Mouse (Mus musculus) erythroblast, embryonic 14.5 days (primary cell): ENCODE data around the gene Klhl7.

Experiments used
- GATA1 ChIP-seq: IDR thresholded peaks from 2 replicates; pipeline ENCODE4 v1.6.1; 2012; ENCODE audit warnings: low read length, inconsistent platforms, mixed read lengths
- TAL1 ChIP-seq: IDR thresholded peaks from 3 replicates; pipeline ENCODE4 v1.6.1; 2012; ENCODE audit warnings: low read length, inconsistent platforms, mixed read lengths

DNA sequence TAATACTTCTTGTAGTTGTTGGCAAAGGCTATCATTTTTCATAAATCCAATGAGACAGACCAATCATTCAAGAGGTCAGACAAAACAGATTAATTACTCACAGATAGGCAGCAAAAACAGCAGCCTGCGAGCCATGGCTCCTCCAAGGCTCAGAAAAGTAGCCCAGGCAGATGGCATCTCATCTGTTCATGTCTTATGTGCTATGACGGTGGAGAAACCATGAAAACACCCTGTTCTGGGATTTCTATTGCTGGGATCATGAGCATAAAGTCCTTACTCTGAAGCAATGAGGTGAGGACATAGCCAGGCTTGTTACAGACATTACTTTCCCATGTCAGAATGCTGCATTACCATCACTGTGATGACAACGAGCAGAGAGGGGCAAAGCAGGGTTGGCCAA is 7.9 kb upstream of the Klhl7 start:
- TF ChIP-seq TAL1 = no peak
- TF ChIP-seq GATA1 = no peak
